Mouse (Mus musculus): ENCODE measurements around the gene Rps5.

- TF ChIP-seq CTCF (IDR thresholded peaks at IDR 0.05; ENCODE audit: extremely low read depth, insufficient read depth, insufficient read length, insufficient replicate concordance) (no peak), POLR2A (IDR thresholded peaks at IDR 0.05; ENCODE audit: low read depth, low read length) (no peak)
Measured at GRCm38 (mm10) chr7:12903623-12904022, 18.5 kb upstream of the Rps5 start.
